Mouse (Mus musculus): ENCODE measurements around the gene Calu. TPM values are rescaled to one million over a fixed set of nuclear protein-coding genes. Genes with fewer than 3 reads are reported as not detected.
"Not testable (repeated sequence)": the region's sequence is repeated elsewhere in the genome, so short reads cannot be mapped to it uniquely, and the experiment has no call there.

The Calu gene
- polyA plus RNA-seq, 1 experiment from 2014 or later = 100 TPM

GRCm38 (mm10) chr6:29362246-29363128 is 14.6 kb downstream of the Calu start:
- peaks cover under 1% of the 10 kb centered on the region; the same call in 1 of the 2 replicates for H3K4me1 ChIP-seq (replicated peaks)
- no peak overlapping the region for H3K27ac ChIP-seq (replicated peaks)
- H3K4me3 ChIP-seq (replicated peaks) = no peak overlapping the region
- peaks cover 46% of the 10 kb centered on the region for H3K36me3 ChIP-seq (replicated peaks)
- no peaks in the 10 kb centered on the region for H3K27me3 ChIP-seq
- H3K9me3 ChIP-seq (replicated peaks) = no peaks in the 10 kb centered on the region
- ATAC-seq (ENCODE audit: insufficient read depth) = no peak
- no peak overlapping the region for H3K4me2 ChIP-seq
- H3K9ac ChIP-seq = no peak overlapping the region
- 74% methylated on average over 7 of the region's 7 CpGs for WGBS (ENCODE audit: insufficient replicate concordance)

- H3K9ac ChIP-seq = no peak overlapping the region
- no peak overlapping the region for H3K27ac ChIP-seq (replicated peaks)
- H3K27me3 ChIP-seq = no peaks in the 10 kb centered on the region
- no peak overlapping the region for H3K4me2 ChIP-seq
- no peak for ATAC-seq (ENCODE audit: insufficient read depth)
- no peak overlapping the region for H3K4me3 ChIP-seq (replicated peaks)
- WGBS (ENCODE audit: insufficient replicate concordance) = 73% methylated on average over 3 of the region's 3 CpGs
- peaks cover 43% of the 10 kb centered on the region for H3K36me3 ChIP-seq (replicated peaks)
- no peaks in the 10 kb centered on the region for H3K4me1 ChIP-seq (replicated peaks)
- H3K9me3 ChIP-seq (replicated peaks) = no peaks in the 10 kb centered on the region
Observed at GRCm38 (mm10) chr6:29363129-29363515, 15.3 kb downstream of the Calu start.

GRCm38 (mm10) chr6:29365277-29365676 is 17.4 kb downstream of the Calu start:
- H3K27ac ChIP-seq (replicated peaks) = no peak overlapping the region
- ATAC-seq (ENCODE audit: insufficient read depth) = no peak
- no peaks in the 10 kb centered on the region for H3K4me1 ChIP-seq (replicated peaks)
- H3K4me2 ChIP-seq = no peak overlapping the region
- H3K27me3 ChIP-seq = no peaks in the 10 kb centered on the region
- H3K4me3 ChIP-seq (replicated peaks) = no peak overlapping the region
- H3K9ac ChIP-seq = no peak overlapping the region
- WGBS (ENCODE audit: insufficient replicate concordance) = 81% methylated on average over 1 of the region's 1 CpGs
- H3K9me3 ChIP-seq (replicated peaks) = no peaks in the 10 kb centered on the region
- H3K36me3 ChIP-seq (replicated peaks) = peaks cover 51% of the 10 kb centered on the region

GRCm38 (mm10) chr6:29377386-29377785 is 29.5 kb downstream of the Calu start:
- no peak overlapping the region for H3K4me2 ChIP-seq
- H3K27me3 ChIP-seq = no peaks in the 10 kb centered on the region
- H3K9ac ChIP-seq = no peak overlapping the region
- H3K9me3 ChIP-seq (replicated peaks) = no peaks in the 10 kb centered on the region
- H3K27ac ChIP-seq (replicated peaks) = no peak overlapping the region
- no peak for ATAC-seq (ENCODE audit: insufficient read depth)
- H3K36me3 ChIP-seq (replicated peaks) = peaks cover 51% of the 10 kb centered on the region
- no peak overlapping the region for H3K4me3 ChIP-seq (replicated peaks)
- peaks cover 5% of the 10 kb centered on the region for H3K4me1 ChIP-seq (replicated peaks)
- 64% methylated on average over 4 of the region's 4 CpGs for WGBS (ENCODE audit: insufficient replicate concordance)

GRCm38 (mm10) chr6:29378678-29379077 is 30.8 kb downstream of the Calu start:
- peaks cover 39% of the 10 kb centered on the region for H3K36me3 ChIP-seq (replicated peaks)
- no peak for ATAC-seq (ENCODE audit: insufficient read depth)
- WGBS (ENCODE audit: insufficient replicate concordance) = 81% methylated on average over 10 of the region's 10 CpGs

GRCm38 (mm10) chr6:29379954-29380353 is 32.1 kb downstream of the Calu start:
- Histone ChIP-seq H3K27ac (replicated peaks) (no peak overlapping the region), H3K4me1 (replicated peaks) (no peaks in the 10 kb centered on the region), H3K36me3 (replicated peaks) (peaks cover 26% of the 10 kb centered on the region), H3K4me2 (no peak overlapping the region), H3K9me3 (replicated peaks) (no peaks in the 10 kb centered on the region), H3K4me3 (replicated peaks) (no peak overlapping the region), H3K9ac (no peak overlapping the region), H3K27me3 (no peaks in the 10 kb centered on the region)
- ATAC-seq (ENCODE audit: insufficient read depth) = no peak
- WGBS (ENCODE audit: insufficient replicate concordance) = 60% methylated on average over 6 of the region's 6 CpGs

More at GRCm38 (mm10) chr6:29378678-29379077, 30.8 kb downstream of the Calu start:
- no peak overlapping the region for H3K27ac ChIP-seq (replicated peaks)
- no peak overlapping the region for H3K4me2 ChIP-seq
- peaks cover under 1% of the 10 kb centered on the region for H3K4me1 ChIP-seq (replicated peaks)
- H3K9ac ChIP-seq = no peak overlapping the region
- H3K27me3 ChIP-seq = no peaks in the 10 kb centered on the region
- no peaks in the 10 kb centered on the region for H3K9me3 ChIP-seq (replicated peaks)
- no peak overlapping the region for H3K4me3 ChIP-seq (replicated peaks)

GRCm38 (mm10) chr6:29382442-29382841 is 34.6 kb downstream of the Calu start:
- peaks cover 2% of the 10 kb centered on the region; the same call in 1 of the 2 replicates for H3K4me1 ChIP-seq (replicated peaks)
- WGBS (ENCODE audit: insufficient replicate concordance) = 57% methylated on average over 2 of the region's 2 CpGs
- H3K4me2 ChIP-seq = no peak overlapping the region
- no peak overlapping the region for H3K4me3 ChIP-seq (replicated peaks)
- H3K9me3 ChIP-seq (replicated peaks) = no peaks in the 10 kb centered on the region
- H3K36me3 ChIP-seq (replicated peaks) = 0 out of 2 replicates have a peak, but pooled peaks cover 3% of the 10 kb centered on the region
- H3K9ac ChIP-seq = no peak overlapping the region
- 0 out of 2 replicates have a peak, but pooled peaks cover 6% of the 10 kb centered on the region for H3K27me3 ChIP-seq
- no peak for ATAC-seq (ENCODE audit: insufficient read depth)
- H3K27ac ChIP-seq (replicated peaks) = no peak overlapping the region

- Histone ChIP-seq H3K4me1 (replicated peaks) (peaks cover 20% of the 10 kb centered on the region), H3K27me3 (peaks cover 49% of the 10 kb centered on the region), H3K36me3 (replicated peaks) (no peaks in the 10 kb centered on the region), H3K4me3 (replicated peaks) (peak within 1 kb of the TSS; percentile 42), H3K9ac (peak within 1 kb of the TSS; percentile 26; the same call in 1 of the 2 replicates), H3K4me2 (peak within 1 kb of the TSS; percentile 61), H3K27ac (replicated peaks) (no peak within 1 kb of the TSS), H3K9me3 (replicated peaks) (no peaks in the 10 kb centered on the region)
- WGBS (ENCODE audit: insufficient replicate concordance) = 4% methylated on average over 12 of the region's 12 CpGs
- peak; percentile 75 for ATAC-seq (ENCODE audit: insufficient read depth)
Observed at GRCm38 (mm10) chr6:29388052-29388518, 40.2 kb downstream of the Calu start, which contains the start of gene Opn1sw. Opn1sw (minus strand) TSS chr6:29388468.

- peak overlapping the region; percentile 61 for H3K4me2 ChIP-seq
- H3K9ac ChIP-seq = no peak overlapping the region
- peak overlapping the region; percentile 42 for H3K4me3 ChIP-seq (replicated peaks)
- peaks cover 54% of the 10 kb centered on the region for H3K27me3 ChIP-seq
- H3K9me3 ChIP-seq (replicated peaks) = no peaks in the 10 kb centered on the region
- no peaks in the 10 kb centered on the region for H3K36me3 ChIP-seq (replicated peaks)
- ATAC-seq (ENCODE audit: insufficient read depth) = peak; percentile 60
- 7% methylated on average over 11 of the region's 11 CpGs for WGBS (ENCODE audit: insufficient replicate concordance)
- H3K4me1 ChIP-seq (replicated peaks) = peaks cover 20% of the 10 kb centered on the region
- no peak overlapping the region for H3K27ac ChIP-seq (replicated peaks)
Observed at GRCm38 (mm10) chr6:29388606-29389080, 40.8 kb downstream of the Calu start.

- no peak overlapping the region for H3K4me2 ChIP-seq
- no peak overlapping the region for H3K27ac ChIP-seq (replicated peaks)
- no peak overlapping the region for H3K4me3 ChIP-seq (replicated peaks)
- H3K9ac ChIP-seq = no peak overlapping the region
- H3K4me1 ChIP-seq (replicated peaks) = peaks cover 20% of the 10 kb centered on the region
- no peaks in the 10 kb centered on the region for H3K9me3 ChIP-seq (replicated peaks)
- no peak for ATAC-seq (ENCODE audit: insufficient read depth)
- WGBS (ENCODE audit: insufficient replicate concordance) = 33% methylated on average over 9 of the region's 9 CpGs
- no peaks in the 10 kb centered on the region for H3K36me3 ChIP-seq (replicated peaks)
- peaks cover 62% of the 10 kb centered on the region for H3K27me3 ChIP-seq
Observed at GRCm38 (mm10) chr6:29389425-29389824, 41.6 kb downstream of the Calu start.

- H3K4me1 ChIP-seq (replicated peaks) = peaks cover 20% of the 10 kb centered on the region
- H3K27ac ChIP-seq (replicated peaks); H3K9ac ChIP-seq; H3K4me3 ChIP-seq (replicated peaks); H3K9me3 ChIP-seq (replicated peaks); H3K4me2 ChIP-seq; ATAC-seq (ENCODE audit: insufficient read depth); H3K36me3 ChIP-seq (replicated peaks): not testable (repeated sequence)
- 43% methylated on average over 1 of the region's 1 CpGs for WGBS (ENCODE audit: insufficient replicate concordance)
- peaks cover 73% of the 10 kb centered on the region for H3K27me3 ChIP-seq
Observed at GRCm38 (mm10) chr6:29390500-29390899, 42.6 kb downstream of the Calu start.

Measured in liver, embryonic 15.5 days (tissue).